Mouse (Mus musculus) neural tube, postnatal 0 days (tissue): ENCODE results near the gene Ccdc116. TPM values are rescaled to one million over a fixed set of nuclear protein-coding genes. Genes with fewer than 3 reads are reported as not detected.

Source experiments
- microRNA counts: library from miRNA; unstranded; fragments of <30 nt; microRNA quantifications from one replicate; lab custom pipeline; 2015
- microRNA-seq: library from miRNA; unstranded; fragments of <30 nt; microRNA quantifications from one replicate; pipeline ENCODE4, GENCODE M21; 2016
- polyA plus RNA-seq: library from polyadenylated mRNA; unstranded; fragments of >200 nt; fragmentation: Nextera tagmentation; extraction: Ambion mirVana; gene quantifications from 2 replicates; pipeline ENCODE4 v1.2.1, GENCODE M21; 2015

Gene Ccdc116
- 2.7 and 3.2 TPM in 2 replicates for polyA plus RNA-seq

DNA sequence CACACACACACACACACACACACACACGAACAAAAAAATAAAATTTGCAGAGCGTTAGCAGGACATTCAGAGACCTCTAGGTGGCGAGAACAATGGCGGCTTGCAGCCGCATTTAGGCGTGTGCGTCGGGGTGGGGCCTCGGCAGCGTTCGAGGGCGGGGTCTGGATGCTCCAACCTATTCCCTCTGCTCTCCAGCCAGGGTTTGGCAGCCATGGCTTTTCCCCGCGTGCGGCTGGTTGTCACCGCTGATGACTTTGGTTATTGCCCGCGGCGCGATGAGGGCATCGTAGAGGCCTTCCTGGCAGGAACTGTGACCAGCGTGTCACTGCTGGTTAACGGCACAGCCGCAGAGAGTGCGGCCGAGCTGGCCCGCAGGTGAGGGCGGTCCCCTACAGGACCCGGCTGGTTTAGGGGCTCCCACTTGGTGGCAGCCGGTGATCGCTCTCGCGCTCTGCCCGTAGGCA lies at the start of gene Ccdc116:
Gene Ccdc116 (minus strand): TSS at position 458 of the 464 bp plus-strand sequence.

DNA sequence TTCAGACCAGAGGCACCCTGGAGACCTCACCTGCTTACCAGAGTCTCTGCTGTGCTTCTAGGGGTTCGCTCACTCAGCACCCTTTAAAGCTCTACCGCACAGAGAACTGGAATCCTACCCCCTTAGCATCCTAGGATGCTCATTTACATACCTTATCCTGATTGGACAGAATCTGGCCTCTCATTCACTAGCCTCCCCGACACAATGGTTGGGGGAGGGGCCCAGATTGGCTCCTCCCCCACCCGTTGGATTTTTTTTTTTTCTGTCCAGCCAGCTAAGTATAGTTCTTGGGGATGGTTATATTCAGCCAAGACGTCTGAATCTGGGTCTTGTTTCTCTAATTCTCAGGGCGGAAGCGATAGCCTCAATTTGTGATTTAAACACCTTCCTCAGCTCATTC lies 2.7 kb downstream of the Ccdc116 start, which contains the start of gene Ydjc:
Gene Ydjc (plus strand): TSS at position 283 of the 400 bp plus-strand sequence.

DNA sequence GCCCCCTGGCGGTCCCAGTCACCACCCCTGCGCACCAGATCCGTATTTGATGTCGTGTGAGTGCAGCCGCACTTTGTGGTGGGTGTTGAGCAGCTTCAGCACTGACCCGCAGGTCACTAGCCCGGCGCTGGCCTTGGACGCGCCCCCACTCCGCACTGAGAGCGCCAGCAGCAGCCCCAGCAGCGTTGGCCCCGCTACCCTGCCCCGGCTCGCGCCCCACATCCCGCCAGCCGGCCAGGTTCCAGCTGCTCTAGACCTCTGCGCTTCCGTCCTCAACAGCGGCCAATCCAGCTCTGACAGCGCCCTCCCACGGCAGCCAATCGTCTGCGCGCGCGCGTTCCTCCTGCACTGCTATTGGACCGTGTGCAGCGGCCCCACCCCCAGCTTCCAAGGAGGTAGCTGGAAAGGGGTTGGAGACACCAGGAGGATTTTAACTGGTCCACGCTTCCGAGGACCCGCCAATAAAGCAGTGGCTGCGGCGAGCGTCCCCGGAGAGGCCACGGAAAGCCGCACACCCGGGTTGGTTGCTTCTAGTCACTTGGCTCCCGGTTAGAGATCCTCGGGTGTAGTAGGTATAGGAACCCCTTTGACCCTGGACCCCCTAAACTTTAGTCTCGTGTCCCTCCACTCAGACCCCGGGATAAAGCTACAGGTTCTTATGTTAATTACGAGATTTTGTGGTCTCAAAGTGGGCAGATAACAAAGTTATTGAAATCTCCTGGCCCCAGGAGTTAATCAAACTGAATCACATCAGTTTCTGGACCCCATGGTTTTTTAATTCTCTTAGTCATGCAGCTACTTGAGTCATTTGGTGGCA lies 14.7 kb downstream of the Ccdc116 start, which contains the start of gene Sdf2l1:
Gene Sdf2l1 (minus strand): TSS at position 295 of the 817 bp plus-strand sequence.

DNA sequence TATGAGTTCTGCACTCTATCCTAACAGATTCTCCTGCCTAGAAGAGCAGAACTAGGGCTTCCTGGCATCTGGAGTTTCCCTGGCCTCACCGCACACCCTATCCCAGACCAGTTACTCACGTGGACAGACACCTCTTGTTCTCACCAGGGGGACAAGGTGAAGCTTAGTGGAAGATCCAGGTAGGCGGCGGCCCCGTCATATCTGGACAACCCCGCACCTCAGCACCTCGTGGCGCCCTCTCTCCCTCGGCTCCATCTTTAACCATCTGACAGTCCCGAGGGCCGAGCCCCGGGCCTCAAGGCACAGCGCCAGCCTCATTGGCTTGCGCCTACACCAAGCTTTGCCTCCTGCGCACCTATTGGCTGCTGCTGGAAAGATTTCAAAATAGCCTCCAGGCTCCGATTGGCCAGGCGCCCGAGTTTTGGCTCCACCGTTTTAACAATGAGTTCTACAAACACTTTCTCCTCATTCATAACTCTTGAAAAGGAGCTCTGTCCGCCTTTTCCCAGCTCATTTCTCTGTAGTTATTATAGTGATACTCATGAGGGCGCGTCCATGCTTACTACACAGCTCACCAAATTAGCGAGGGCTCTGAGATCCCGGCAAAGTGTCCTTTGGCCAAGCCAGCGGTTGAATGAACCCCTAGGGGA lies 22.0 kb downstream of the Ccdc116 start, which contains the start of gene 2610318N02Rik:
Gene 2610318N02Rik (minus strand): TSS at position 297 of the 650 bp plus-strand sequence.

DNA sequence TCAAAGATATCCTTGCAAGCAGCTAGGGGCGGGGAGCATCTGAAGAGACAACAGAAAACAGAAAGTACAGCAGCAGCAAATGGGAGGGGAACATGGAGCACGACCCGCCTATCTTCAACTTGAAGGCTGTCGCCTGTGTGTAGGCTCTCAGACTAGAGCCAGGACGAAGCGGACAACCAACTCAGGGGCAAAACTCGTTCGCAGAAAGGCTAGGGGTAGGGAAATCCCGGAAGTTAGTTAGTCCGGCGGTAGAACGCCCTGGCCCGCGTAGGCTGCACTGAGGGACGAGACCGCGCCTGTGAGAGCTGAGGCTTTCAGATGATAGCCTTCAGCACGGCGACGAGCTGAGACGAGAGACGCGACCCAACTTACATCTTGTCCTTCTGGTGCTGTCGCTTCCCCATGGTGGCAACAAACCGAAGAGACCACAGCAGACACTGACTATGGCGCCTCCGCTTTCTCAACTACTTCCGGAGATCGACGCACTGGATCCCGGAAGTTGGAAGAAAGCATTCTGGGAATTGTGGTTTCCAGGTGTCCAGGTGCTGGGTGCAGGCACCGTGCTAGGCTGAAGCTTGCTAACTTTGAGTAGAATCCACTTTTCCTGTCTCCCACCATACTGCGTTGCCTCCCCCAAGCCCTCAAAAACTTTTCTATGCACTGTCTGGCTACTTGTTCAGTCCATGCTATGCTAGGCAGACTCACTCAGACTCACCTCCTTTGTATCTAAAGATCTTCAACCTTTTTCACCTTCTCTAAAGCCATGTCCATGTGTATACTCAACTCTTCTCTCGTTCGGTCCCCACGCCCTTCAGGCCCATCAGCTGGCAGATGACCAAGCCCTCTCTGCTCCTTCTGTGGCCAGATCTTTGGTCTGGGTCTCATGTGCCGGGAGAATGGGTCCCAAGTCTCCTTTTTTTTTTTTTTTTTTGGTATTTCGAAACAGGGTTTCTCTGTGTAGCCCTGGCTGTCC lies 36.0 kb downstream of the Ccdc116 start, which contains the start of gene Ppil2:
Gene Ppil2 (minus strand): TSS at position 487 of the 973 bp plus-strand sequence.

MicroRNA genes within 50 kb of the gene (microRNA counts, 519-probe panel; counts per million panel counts)
- 4,791 counts per million, percentile 54 among the panel's probes with 10 or more counts for microRNA mmu-miR-130b (lab: Ali Mortazavi, UCI)
- 2,684 counts per million, percentile 10 among the panel's probes with 10 or more counts for microRNA mmu-miR-301b (lab: Ali Mortazavi, UCI)

Small RNAs within 50 kb of the gene (microRNA-seq; reads per million reads assigned to microRNA genes)
- gene Mir130b (1,776 reads per million, percentile 80 among the genes with 10 or more reads in this experiment), gene Mir301b (66.7 reads per million, percentile 38 among the genes with 10 or more reads in this experiment)

Other genes with a start within 250 kb of the Ccdc116 start
- 194 and 219 TPM in 2 replicates for gene Mapk1, start 163.8 kb downstream of the Ccdc116 start, polyA plus RNA-seq
- 45.9 and 60.6 TPM in 2 replicates for gene Ypel1, start 77.5 kb downstream of the Ccdc116 start, polyA plus RNA-seq
- gene Ppil2, start 36.0 kb downstream of the Ccdc116 start, polyA plus RNA-seq: 97.5 and 103 TPM in 2 replicates
- gene 2610318N02Rik, start 22.1 kb downstream of the Ccdc116 start, polyA plus RNA-seq: 4.6 and 4.8 TPM in 2 replicates
- 24.5 and 25.6 TPM in 2 replicates for gene Sdf2l1, start 14.8 kb downstream of the Ccdc116 start, polyA plus RNA-seq
- 53.5 and 57.9 TPM in 2 replicates for gene Ydjc, start 2.6 kb downstream of the Ccdc116 start, polyA plus RNA-seq
- gene Ube2l3, start 55.4 kb upstream of the Ccdc116 start, polyA plus RNA-seq: 277 and 297 TPM in 2 replicates
- 1.5 and 1.6 TPM in 2 replicates for gene Rimbp3, start 61.4 kb upstream of the Ccdc116 start, polyA plus RNA-seq
- gene Hic2, start 86.3 kb upstream of the Ccdc116 start, polyA plus RNA-seq: 2.7 and 4.1 TPM in 2 replicates
- 146 and 185 TPM in 2 replicates for gene Tmem191c, start 128.8 kb upstream of the Ccdc116 start, polyA plus RNA-seq
- gene Serpind1, start 184.1 kb upstream of the Ccdc116 start, polyA plus RNA-seq: 6.0 and 10.8 TPM in 2 replicates